Mouse (Mus musculus) layer of hippocampus, postnatal 25 days (tissue): ENCODE data around the gene Sstr5. TPM values are rescaled to one million over a fixed set of nuclear protein-coding genes. Genes with fewer than 3 reads are reported as not detected.

Experiments used
- DNase-seq, 2 experiments: peaks; one replicate each; pipeline ENCODE4 v3.0.0; 2022; ENCODE audit warnings: mixed read lengths in 2 of 2, low spot score in 1 of 2; ENCODE audit errors: extremely low spot score in 1 of 2
- total RNA-seq, 2 experiments: library from RNA; stranded (reverse); gene quantifications; 2 replicates each; pipeline ENCODE4 v1.2.3; 2021

Gene Sstr5
- total RNA-seq, 2 experiments from 2014 or later: 0.15 TPM; not detected in 1

GRCm38 (mm10) chr17:25474330-25475077 lies 22.6 kb downstream of the Sstr5 start:
- peak in 1 of 2 experiments; percentile 56 for DNase-seq

GRCm38 (mm10) chr17:25472044-25472443 lies 25.0 kb downstream of the Sstr5 start:
- DNase-seq: no peak

- DNase-seq: no peak
These were observed 25.7 kb downstream of the Sstr5 start for GRCm38 (mm10) chr17:25471418-25471817.

GRCm38 (mm10) chr17:25469798-25470197 lies 27.3 kb downstream of the Sstr5 start:
- peak; percentile 61 to 80 for DNase-seq

- no peak for DNase-seq
These were observed 28.8 kb downstream of the Sstr5 start for GRCm38 (mm10) chr17:25468301-25468700.

- DNase-seq: no peak
These were observed 29.3 kb downstream of the Sstr5 start for GRCm38 (mm10) chr17:25467781-25468180.

- no peak for DNase-seq
These were observed 30.8 kb downstream of the Sstr5 start for GRCm38 (mm10) chr17:25466257-25466656.

- no peak for DNase-seq
These were observed 33.0 kb downstream of the Sstr5 start for GRCm38 (mm10) chr17:25464091-25464490.

- no peak for DNase-seq
These were observed 33.7 kb downstream of the Sstr5 start for GRCm38 (mm10) chr17:25463326-25463945.

GRCm38 (mm10) chr17:25462236-25462875 lies 34.7 kb downstream of the Sstr5 start:
- DNase-seq: no peak

- peak; percentile 54 to 63 for DNase-seq
These were observed 40.5 kb downstream of the Sstr5 start for GRCm38 (mm10) chr17:25456540-25456939.

GRCm38 (mm10) chr17:25454272-25454671 lies 42.8 kb downstream of the Sstr5 start, which contains the start of gene Tekt4:
Gene Tekt4 (plus strand): TSS chr17:25454615.
- DNase-seq: no peak

GRCm38 (mm10) chr17:25452246-25452965 lies 44.7 kb downstream of the Sstr5 start:
- DNase-seq: no peak

GRCm38 (mm10) chr17:25450329-25450728 lies 46.8 kb downstream of the Sstr5 start:
- no peak for DNase-seq

GRCm38 (mm10) chr17:25447865-25448264 lies 49.2 kb downstream of the Sstr5 start:
- DNase-seq: no peak

GRCm38 (mm10) chr17:25445841-25446240 lies 51.2 kb downstream of the Sstr5 start:
- no peak for DNase-seq

- no peak for DNase-seq
These were observed 52.0 kb downstream of the Sstr5 start for GRCm38 (mm10) chr17:25445074-25445473.

GRCm38 (mm10) chr17:25442889-25443288 lies 54.2 kb downstream of the Sstr5 start:
- no peak for DNase-seq

GRCm38 (mm10) chr17:25441417-25441816 lies 55.7 kb downstream of the Sstr5 start:
- no peak for DNase-seq
